Mouse (Mus musculus) heart, postnatal 0 days (tissue): ENCODE measurements around the gene Fam228b. TPM values are rescaled to one million over a fixed set of nuclear protein-coding genes. Genes with fewer than 3 reads are reported as not detected.
"Not testable (repeated sequence)": the region's sequence is repeated elsewhere in the genome, so short reads cannot be mapped to it uniquely, and the experiment has no call there.

Experiments
- ATAC-seq: fragments of 200-750 bp; cut with Nextera tagmentation; 2 replicates; pipeline ENCODE4 v1.8.0; 2017; ENCODE audit warnings: low read depth, moderate number of reproducible peaks, moderate library complexity; ENCODE audit not compliant: insufficient read depth
- DNase-seq: peaks from one replicate; pipeline ENCODE4 v3.0.0-alpha.2; 2016; ENCODE audit warnings: low spot score
- H3K27ac ChIP-seq: fragments of 300-500 bp; sonication (generic); 2 replicates; pipeline ENCODE4 v1.5.1; 2014; ENCODE audit warnings: low read depth, mild to moderate bottlenecking
- H3K27me3 ChIP-seq: fragments of 300-500 bp; sonication (generic); 2 replicates; pipeline ENCODE4 v1.6.1; 2014; ENCODE audit warnings: low read length, mixed read lengths; ENCODE audit not compliant: control insufficient read depth, insufficient read depth
- H3K36me3 ChIP-seq: fragments of 300-500 bp; sonication (generic); replicated peaks from 2 replicates; pipeline ENCODE4 v1.6.1; 2014; ENCODE audit warnings: low read length, mixed read lengths; ENCODE audit not compliant: control insufficient read depth, insufficient read depth
- H3K4me1 ChIP-seq: fragments of 300-500 bp; sonication (generic); 2 replicates; pipeline ENCODE4 v1.6.1; 2014; ENCODE audit warnings: antibody characterized with exemption; ENCODE audit not compliant: control insufficient read depth, insufficient read depth
- H3K4me2 ChIP-seq: fragments of 300-500 bp; sonication (generic); 2 replicates; pipeline ENCODE4 v1.6.1; 2014; ENCODE audit warnings: low read depth, mild to moderate bottlenecking, low read length, moderate library complexity
- H3K4me3 ChIP-seq: fragments of 300-500 bp; sonication (generic); 2 replicates; pipeline ENCODE4 v1.5.1; 2014; ENCODE audit warnings: low read depth, low read length
- H3K9ac ChIP-seq: fragments of 300-500 bp; sonication (generic); replicated peaks from 2 replicates; pipeline ENCODE4 v1.6.1; 2014; ENCODE audit warnings: low read depth, low read length, mixed read lengths
- H3K9me3 ChIP-seq: fragments of 300-500 bp; sonication (generic); replicated peaks from 2 replicates; pipeline ENCODE4 v1.6.1; 2016; ENCODE audit warnings: low read length; ENCODE audit not compliant: control insufficient read depth
- CTCF ChIP-seq: IDR thresholded peaks from 2 replicates; pipeline ENCODE4 v1.5.1; 2016; ENCODE audit warnings: antibody characterized with exemption, control low read depth, low read depth
- EP300 ChIP-seq: IDR thresholded peaks from 2 replicates; pipeline ENCODE4 v1.6.1; 2016; ENCODE audit warnings: antibody characterized with exemption, low read depth
- WGBS: fragments of 180-500 bp; shearing (Covaris S2); extraction: QIAGEN DNeasy Blood & Tissue Kit; methylation state at CpG from one replicate; pipeline ENCODE4 v1.1.7; 2014; 5-methylcytosine and 5-hydroxymethylcytosine counted together
- polyA plus RNA-seq: library from polyadenylated mRNA; unstranded; fragments of >200 nt; fragmentation: Nextera tagmentation; extraction: Ambion mirVana; gene quantifications from 2 replicates; pipeline ENCODE4 v1.2.1, GENCODE M21; 2015
- total RNA-seq: library from RNA; depleted of rRNA; stranded (reverse); fragments of >200 nt; gene quantifications from 2 replicates; pipeline ENCODE4 v1.2.3, GENCODE M21; 2014; ENCODE audit warnings: low replicate concordance

Gene Fam228b
- total and polyA plus RNA-seq, 2 experiments from 2014 or later = 3.3 to 3.4 TPM

- no peak for TF ChIP-seq CTCF
- no peak for TF ChIP-seq EP300
- H3K9me3 ChIP-seq = no peaks in the 10 kb centered on the region
- H3K36me3 ChIP-seq = no peaks in the 10 kb centered on the region
- H3K4me2 ChIP-seq = no peak overlapping the region
- no peaks in the 10 kb centered on the region for H3K27me3 ChIP-seq
- H3K27ac ChIP-seq = no peak overlapping the region
- H3K9ac ChIP-seq = no peak overlapping the region
- no peak overlapping the region for H3K4me3 ChIP-seq
- DNase-seq (no peak), ATAC-seq (no peak)
- H3K4me1 ChIP-seq = no peaks in the 10 kb centered on the region
- WGBS = 88% methylated on average over 1 of the region's 1 CpGs
Measured at GRCm38 (mm10) chr12:4757060-4757459, 12.0 kb downstream of the Fam228b start.

DNA sequence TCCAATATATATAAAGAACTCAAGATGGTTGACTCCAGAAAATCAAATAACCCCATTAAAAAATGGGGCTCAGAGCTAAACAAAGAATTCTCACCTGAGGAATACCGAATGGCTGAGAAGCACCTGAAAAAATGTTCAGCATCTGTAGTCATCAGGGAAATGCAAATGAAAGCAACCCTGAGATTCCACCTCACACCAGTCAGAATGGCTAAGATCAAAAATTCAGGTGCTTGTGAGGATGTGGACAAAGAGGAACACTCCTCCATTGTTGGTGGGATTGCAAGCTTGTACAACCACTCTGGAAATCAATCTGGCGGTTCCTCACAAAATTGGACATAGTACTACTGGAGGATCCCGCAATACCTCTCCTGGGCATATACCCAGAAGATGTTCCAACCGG lies 14.6 kb downstream of the Fam228b start:
- 80% methylated on average over 4 of the region's 4 CpGs for WGBS
- H3K4me3 ChIP-seq, ATAC-seq: not testable (repeated sequence)

DNA sequence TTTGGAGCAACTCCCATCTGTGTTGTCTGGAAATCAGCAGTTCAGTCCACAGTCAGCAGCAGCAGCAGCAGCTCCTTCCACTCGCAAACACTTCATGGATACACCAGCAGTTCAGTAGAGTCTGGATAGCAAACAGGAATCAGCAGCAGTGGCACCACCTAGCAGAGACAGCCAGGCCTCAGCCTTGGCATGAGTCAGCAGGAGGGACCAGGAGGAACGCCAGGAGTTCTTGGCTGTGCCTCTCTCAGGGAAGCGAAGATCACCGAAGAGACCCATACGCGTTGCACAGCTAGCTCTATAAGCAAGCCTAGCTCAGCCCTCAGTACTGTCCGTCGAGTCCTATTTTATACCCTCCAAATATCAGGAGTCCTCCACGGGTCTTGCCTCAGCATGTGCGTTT lies 24.6 kb downstream of the Fam228b start:
- Histone ChIP-seq H3K36me3 (no peaks in the 10 kb centered on the region), H3K27me3 (no peaks in the 10 kb centered on the region), H3K4me1 (no peaks in the 10 kb centered on the region), H3K9me3 (no peaks in the 10 kb centered on the region), H3K4me3 (no peak overlapping the region), H3K27ac (no peak overlapping the region), H3K9ac (no peak overlapping the region), H3K4me2 (no peak overlapping the region)
- TF ChIP-seq CTCF = no peak
- TF ChIP-seq EP300 = no peak
- DNase-seq (no peak), ATAC-seq (no peak)
- WGBS = 78% methylated on average over 10 of the region's 10 CpGs

More for the DNA sequence above, 14.6 kb downstream of the Fam228b start:
- H3K4me1 ChIP-seq, H3K27me3 ChIP-seq, H3K36me3 ChIP-seq, DNase-seq, H3K4me2 ChIP-seq, H3K9me3 ChIP-seq, H3K27ac ChIP-seq, H3K9ac ChIP-seq: not testable (repeated sequence)

GRCm38 (mm10) chr12:4742183-4742582 lies 26.9 kb downstream of the Fam228b start:
- Histone ChIP-seq H3K27ac (no peak overlapping the region), H3K4me1 (no peaks in the 10 kb centered on the region), H3K27me3 (no peaks in the 10 kb centered on the region), H3K4me3 (no peak overlapping the region), H3K4me2 (no peak overlapping the region), H3K9ac (no peak overlapping the region), H3K36me3 (no peaks in the 10 kb centered on the region), H3K9me3 (no peaks in the 10 kb centered on the region)
- ATAC-seq (no peak), DNase-seq (no peak)
- 82% methylated on average over 3 of the region's 3 CpGs for WGBS
- TF ChIP-seq CTCF = no peak
- no peak for TF ChIP-seq EP300

DNA sequence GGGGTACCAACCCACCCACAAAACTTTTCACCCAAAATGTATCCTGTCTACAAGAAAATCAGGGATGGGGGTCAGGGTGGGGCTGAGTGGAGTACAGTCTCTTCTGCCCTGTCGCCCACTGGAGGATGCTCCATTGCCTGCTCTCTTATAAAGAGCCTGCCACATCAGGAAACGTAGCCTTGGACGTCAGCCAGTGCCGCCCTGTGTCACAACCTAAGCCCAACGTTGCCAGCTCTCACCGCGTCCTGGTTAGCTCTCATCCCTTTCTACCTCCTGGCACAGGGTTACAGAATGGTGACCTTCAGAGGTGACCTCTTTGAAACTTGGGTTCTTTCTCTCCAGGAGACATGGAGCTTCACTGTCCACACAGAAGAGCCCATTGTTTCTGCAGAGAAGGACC lies 28.2 kb downstream of the Fam228b start:
- ATAC-seq = peak; percentile 39; the same call in 1 of the 2 replicates
- Histone ChIP-seq H3K4me3 (no peak overlapping the region), H3K36me3 (no peaks in the 10 kb centered on the region), H3K4me1 (no peaks in the 10 kb centered on the region), H3K4me2 (no peak overlapping the region), H3K27ac (no peak overlapping the region), H3K9me3 (no peaks in the 10 kb centered on the region), H3K9ac (no peak overlapping the region), H3K27me3 (no peaks in the 10 kb centered on the region)
- no peak for TF ChIP-seq CTCF
- no peak for TF ChIP-seq EP300
- DNase-seq = no peak
- WGBS = 51% methylated on average over 7 of the region's 7 CpGs

GRCm38 (mm10) chr12:4738031-4738576 lies 31.0 kb downstream of the Fam228b start, which contains the start of gene Fam228a:
Gene Fam228a (minus strand): TSS chr12:4738430.
- H3K4me2 ChIP-seq = no peak within 1 kb of the TSS
- no peak for TF ChIP-seq CTCF
- no peak for TF ChIP-seq EP300
- no peak within 1 kb of the TSS for H3K4me3 ChIP-seq

More at GRCm38 (mm10) chr12:4738031-4738576, 31.0 kb downstream of the Fam228b start, which contains the start of gene Fam228a:
- no peaks in the 10 kb centered on the region for H3K9me3 ChIP-seq
- H3K4me1 ChIP-seq = no peaks in the 10 kb centered on the region
- DNase-seq (no peak), ATAC-seq (no peak)
- WGBS = 88% methylated on average over 18 of the region's 18 CpGs
- H3K9ac ChIP-seq = no peak within 1 kb of the TSS
- no peak within 1 kb of the TSS for H3K27ac ChIP-seq
- H3K36me3 ChIP-seq = no peaks in the 10 kb centered on the region
- H3K27me3 ChIP-seq = no peaks in the 10 kb centered on the region
